Mouse (Mus musculus): ENCODE results near the gene Emg1. TPM values are rescaled to one million over a fixed set of nuclear protein-coding genes. Genes with fewer than 3 reads are reported as not detected.

Gene Emg1
- polyA plus RNA-seq, 1 experiment from 2014 or later = 96.6 TPM

- Histone ChIP-seq H3K4me3 (ENCODE audit: low read depth, low read length) (no peak overlapping the region), H3K9ac (ENCODE audit: low read depth, low read length) (no peak overlapping the region), H3K9me3 (ENCODE audit: control insufficient read depth) (no peaks in the 10 kb centered on the region), H3K4me2 (replicated peaks; ENCODE audit: low read depth) (no peak overlapping the region), H3K27ac (ENCODE audit: low read depth, low read length) (no peak overlapping the region; the same call in 1 of the 2 replicates), H3K27me3 (replicated peaks; ENCODE audit: control insufficient read depth, insufficient read depth, low read length) (no peaks in the 10 kb centered on the region), H3K4me1 (replicated peaks; ENCODE audit: control insufficient read depth, insufficient read depth, low read length) (peaks cover 4% of the 10 kb centered on the region; the same call in 1 of the 2 replicates), H3K36me3 (ENCODE audit: control insufficient read depth, insufficient read depth) (peaks cover 54% of the 10 kb centered on the region)
- WGBS = 73% methylated on average over 5 of the region's 5 CpGs
- no peak for TF ChIP-seq CTCF (IDR thresholded peaks at IDR 0.05; ENCODE audit: low read depth)
- no peak for ATAC-seq
Observed at GRCm38 (mm10) chr6:124706061-124706627, 5.8 kb downstream of the Emg1 start.

GRCm38 (mm10) chr6:124704417-124704816 lies 7.6 kb downstream of the Emg1 start:
- Histone ChIP-seq H3K27ac (ENCODE audit: low read depth, low read length) (no peak overlapping the region; the same call in 1 of the 2 replicates), H3K4me3 (ENCODE audit: low read depth, low read length) (no peak overlapping the region), H3K9ac (ENCODE audit: low read depth, low read length) (no peak overlapping the region), H3K36me3 (ENCODE audit: control insufficient read depth, insufficient read depth) (peaks cover 66% of the 10 kb centered on the region), H3K4me2 (replicated peaks; ENCODE audit: low read depth) (no peak overlapping the region), H3K9me3 (ENCODE audit: control insufficient read depth) (no peaks in the 10 kb centered on the region), H3K4me1 (replicated peaks; ENCODE audit: control insufficient read depth, insufficient read depth, low read length) (0 out of 2 replicates have a peak, but pooled peaks cover 4% of the 10 kb centered on the region), H3K27me3 (replicated peaks; ENCODE audit: control insufficient read depth, insufficient read depth, low read length) (no peaks in the 10 kb centered on the region)
- no peak for TF ChIP-seq CTCF (IDR thresholded peaks at IDR 0.05; ENCODE audit: low read depth)
- no peak for ATAC-seq
- 93% methylated on average over 2 of the region's 2 CpGs for WGBS

- 61% methylated on average over 7 of the region's 7 CpGs for WGBS
Observed at GRCm38 (mm10) chr6:124703789-124704188, 8.2 kb downstream of the Emg1 start.

GRCm38 (mm10) chr6:124702784-124703103 lies 9.2 kb downstream of the Emg1 start:
- H3K36me3 ChIP-seq (ENCODE audit: control insufficient read depth, insufficient read depth) = peaks cover 70% of the 10 kb centered on the region

More at GRCm38 (mm10) chr6:124703789-124704188, 8.2 kb downstream of the Emg1 start:
- Histone ChIP-seq H3K4me3 (ENCODE audit: low read depth, low read length) (no peak overlapping the region), H3K4me2 (replicated peaks; ENCODE audit: low read depth) (no peak overlapping the region), H3K4me1 (replicated peaks; ENCODE audit: control insufficient read depth, insufficient read depth, low read length) (no peaks in the 10 kb centered on the region), H3K27ac (ENCODE audit: low read depth, low read length) (no peak overlapping the region), H3K36me3 (ENCODE audit: control insufficient read depth, insufficient read depth) (peaks cover 72% of the 10 kb centered on the region), H3K9ac (ENCODE audit: low read depth, low read length) (no peak overlapping the region), H3K27me3 (replicated peaks; ENCODE audit: control insufficient read depth, insufficient read depth, low read length) (no peaks in the 10 kb centered on the region), H3K9me3 (ENCODE audit: control insufficient read depth) (no peaks in the 10 kb centered on the region)
- no peak for TF ChIP-seq CTCF (IDR thresholded peaks at IDR 0.05; ENCODE audit: low read depth)
- ATAC-seq = no peak

GRCm38 (mm10) chr6:124702102-124702783 lies 9.7 kb downstream of the Emg1 start:
- Histone ChIP-seq H3K4me2 (replicated peaks; ENCODE audit: low read depth) (no peak overlapping the region), H3K9ac (ENCODE audit: low read depth, low read length) (no peak overlapping the region), H3K4me1 (replicated peaks; ENCODE audit: control insufficient read depth, insufficient read depth, low read length) (no peaks in the 10 kb centered on the region), H3K27ac (ENCODE audit: low read depth, low read length) (0 out of 2 replicates have a peak overlapping the region, but pooled peaks have one; percentile 74), H3K9me3 (ENCODE audit: control insufficient read depth) (no peaks in the 10 kb centered on the region), H3K36me3 (ENCODE audit: control insufficient read depth, insufficient read depth) (peaks cover 70% of the 10 kb centered on the region), H3K27me3 (replicated peaks; ENCODE audit: control insufficient read depth, insufficient read depth, low read length) (no peaks in the 10 kb centered on the region), H3K4me3 (ENCODE audit: low read depth, low read length) (no peak overlapping the region)
- 90% methylated on average over 17 of the region's 17 CpGs for WGBS
- TF ChIP-seq CTCF (IDR thresholded peaks at IDR 0.05; ENCODE audit: low read depth) = peak; percentile 44
- ATAC-seq = no peak

More at GRCm38 (mm10) chr6:124702784-124703103, 9.2 kb downstream of the Emg1 start:
- H3K9me3 ChIP-seq (ENCODE audit: control insufficient read depth) = no peaks in the 10 kb centered on the region
- no peak overlapping the region for H3K4me2 ChIP-seq (replicated peaks; ENCODE audit: low read depth)
- 41% methylated on average over 3 of the region's 3 CpGs for WGBS
- 0 out of 2 replicates have a peak, but pooled peaks have one; percentile 39 for ATAC-seq
- H3K4me1 ChIP-seq (replicated peaks; ENCODE audit: control insufficient read depth, insufficient read depth, low read length) = no peaks in the 10 kb centered on the region
- H3K27me3 ChIP-seq (replicated peaks; ENCODE audit: control insufficient read depth, insufficient read depth, low read length) = no peaks in the 10 kb centered on the region
- H3K4me3 ChIP-seq (ENCODE audit: low read depth, low read length) = no peak overlapping the region
- H3K27ac ChIP-seq (ENCODE audit: low read depth, low read length) = no peak overlapping the region
- H3K9ac ChIP-seq (ENCODE audit: low read depth, low read length) = no peak overlapping the region
- TF ChIP-seq CTCF (IDR thresholded peaks at IDR 0.05; ENCODE audit: low read depth) = peak; percentile 90

- no peak for ATAC-seq
- no peak overlapping the region for H3K4me2 ChIP-seq (replicated peaks; ENCODE audit: low read depth)
- WGBS = 67% methylated on average over 8 of the region's 8 CpGs
- no peaks in the 10 kb centered on the region for H3K27me3 ChIP-seq (replicated peaks; ENCODE audit: control insufficient read depth, insufficient read depth, low read length)
- peak overlapping the region; percentile 74 for H3K27ac ChIP-seq (ENCODE audit: low read depth, low read length)
- H3K4me1 ChIP-seq (replicated peaks; ENCODE audit: control insufficient read depth, insufficient read depth, low read length) = no peaks in the 10 kb centered on the region
- H3K9me3 ChIP-seq (ENCODE audit: control insufficient read depth) = no peaks in the 10 kb centered on the region
- no peak overlapping the region for H3K4me3 ChIP-seq (ENCODE audit: low read depth, low read length)
- no peak overlapping the region for H3K9ac ChIP-seq (ENCODE audit: low read depth, low read length)
- peaks cover 70% of the 10 kb centered on the region for H3K36me3 ChIP-seq (ENCODE audit: control insufficient read depth, insufficient read depth)
- TF ChIP-seq CTCF (IDR thresholded peaks at IDR 0.05; ENCODE audit: low read depth) = peak; percentile 52
Observed at GRCm38 (mm10) chr6:124701338-124701737, 10.6 kb downstream of the Emg1 start.

Measured in intestine, postnatal 0 days (tissue).